Mouse (Mus musculus) ES-E14 (cell line): ENCODE measurements around the gene Syt9. TPM values are rescaled to one million over a fixed set of nuclear protein-coding genes. Genes with fewer than 3 reads are reported as not detected.

Experiments used
- DNase-seq: peaks from one replicate; pipeline ENCODE4 v3.0.0-alpha.2; 2013; ENCODE audit warnings: low read depth, low spot score
- H3K27ac ChIP-seq: 2 replicates; pipeline ENCODE4 v1.5.1; 2012; ENCODE audit warnings: low read depth, mild to moderate bottlenecking, low read length, moderate library complexity, mixed read lengths; ENCODE audit not compliant: poor library complexity, insufficient read depth, severe bottlenecking
- H3K36me3 ChIP-seq: 2 replicates; pipeline ENCODE4 v1.6.1; 2012; ENCODE audit warnings: mild to moderate bottlenecking, low read length, moderate library complexity, mixed read lengths; ENCODE audit not compliant: control insufficient read depth, poor library complexity, insufficient read depth, severe bottlenecking
- H3K4me1 ChIP-seq, 2 experiments: fragments of 150-350 bp in 1 of 2; sonication (generic) in 1 of 2; 2 replicates each; pipeline ENCODE4 v1.6.1; 2012; ENCODE audit warnings: low read length in 2 of 2, mild to moderate bottlenecking in 1 of 2, mixed read lengths in 1 of 2; ENCODE audit not compliant: control insufficient read depth in 2 of 2, insufficient read depth in 2 of 2, poor library complexity in 1 of 2
- H3K4me3 ChIP-seq, 2 experiments: fragments of 150-350 bp in 1 of 2; sonication (generic) in 1 of 2; 2 replicates each; pipeline ENCODE4 v1.5.1; 2012; ENCODE audit warnings: low read length in 2 of 2, low read depth in 1 of 2, mild to moderate bottlenecking in 1 of 2, mixed read lengths in 1 of 2; ENCODE audit not compliant: insufficient read depth in 1 of 2, poor library complexity in 1 of 2, severe bottlenecking in 1 of 2
- H3K9ac ChIP-seq: 2 replicates; pipeline ENCODE4 v1.6.1; 2012; ENCODE audit warnings: low read depth, mild to moderate bottlenecking, low read length, mixed read lengths; ENCODE audit not compliant: poor library complexity, insufficient read depth, severe bottlenecking
- H3K9me3 ChIP-seq: fragments of 150-350 bp; sonication (generic); 2 replicates; pipeline ENCODE4 v1.6.1; 2012; ENCODE audit warnings: low read depth, mild to moderate bottlenecking, low read length; ENCODE audit not compliant: control insufficient read depth, insufficient read depth
- CHD2 ChIP-seq: IDR thresholded peaks from 2 replicates; pipeline ENCODE4 v1.6.1; 2014; ENCODE audit warnings: mild to moderate bottlenecking, low read depth, low read length, inconsistent platforms
- HCFC1 ChIP-seq: IDR thresholded peaks from 2 replicates; pipeline ENCODE4 v1.6.1; 2012; ENCODE audit warnings: low read length, inconsistent platforms, borderline replicate concordance; ENCODE audit not compliant: insufficient read depth
- MAFK ChIP-seq: IDR thresholded peaks from 2 replicates; pipeline ENCODE4 v1.6.1; 2014; ENCODE audit warnings: mild to moderate bottlenecking, low read depth, low read length, inconsistent platforms; ENCODE audit not compliant: insufficient read depth
- ZC3H11A ChIP-seq: IDR thresholded peaks from 2 replicates; pipeline ENCODE4 v1.6.1; 2012; ENCODE audit warnings: low read depth, mild to moderate bottlenecking, inconsistent platforms, low read length, borderline replicate concordance
- ZNF384 ChIP-seq: IDR thresholded peaks from 2 replicates; pipeline ENCODE4 v1.6.1; 2012; ENCODE audit warnings: low read depth, low read length, inconsistent platforms
- in situ Hi-C, 2 experiments: fragments of 600-800 bp; cut with MboI; formaldehyde crosslinking; loops; one replicate each; pipeline ENCODE4 v1.15.1; 2025; ENCODE audit warnings: low sequenced_read_pairs in 2 of 2, inconsistent platforms in 1 of 2; ENCODE audit not compliant: unreplicated experiment in 2 of 2
- total RNA-seq: library from RNA; depleted of rRNA; stranded (reverse); fragments of 300-350 nt; gene quantifications from 2 replicates; pipeline ENCODE4 v1.2.3, GENCODE M21; 2012

The Syt9 gene
- total RNA-seq, 1 experiment: 8.4 TPM

- in situ Hi-C loops: no loop called here
- H3K4me3 ChIP-seq: peak overlapping the region; percentile 92 to 95
- peak overlapping the region; percentile 48; the same call in 1 of the 2 replicates for H3K27ac ChIP-seq
- peaks cover 5% of the 10 kb centered on the region in 2 experiments; a peak in 2 of 4 replicates for H3K4me1 ChIP-seq
- DNase-seq: peak; percentile 43
- peak overlapping the region; percentile 87 for H3K9ac ChIP-seq
- H3K9me3 ChIP-seq: no peaks in the 10 kb centered on the region
- TF ChIP-seq HCFC1 (0 out of 2 replicates have a peak, but pooled peaks have one; percentile 51), ZNF384 (no peak), CHD2 (no peak), MAFK (no peak)
- H3K36me3 ChIP-seq: no peaks in the 10 kb centered on the region; the same call in 1 of the 2 replicates
These were observed 795 bp downstream of the Syt9 start for GRCm38 (mm10) chr7:107371126-107371920.

DNA sequence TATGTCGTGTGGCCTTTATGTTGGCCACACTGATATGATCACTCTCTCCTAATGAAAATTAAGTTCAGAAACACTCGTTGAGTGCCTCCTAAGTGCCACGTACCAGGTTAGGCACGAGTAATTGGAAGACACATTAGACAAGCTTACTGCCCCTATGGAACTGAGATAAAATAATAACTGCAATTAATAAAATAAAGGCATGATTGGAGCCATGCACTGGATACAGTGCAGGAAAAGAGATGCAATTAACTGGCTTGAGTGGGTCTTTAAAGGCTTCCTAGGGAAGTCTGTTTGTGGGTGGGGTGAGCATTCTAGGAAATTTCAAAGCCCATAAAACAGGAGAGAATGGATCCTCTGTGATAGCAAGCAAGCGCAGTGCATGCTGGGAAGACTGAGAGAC lies 10.0 kb downstream of the Syt9 start:
- no peak for DNase-seq
- Histone ChIP-seq H3K27ac (no peak overlapping the region), H3K9me3 (no peaks in the 10 kb centered on the region), H3K9ac (no peak overlapping the region), H3K36me3 (no peaks in the 10 kb centered on the region; the same call in 1 of the 2 replicates), H3K4me3 (no peak overlapping the region), H3K4me1 (no peaks in the 10 kb centered on the region)
- in situ Hi-C loops: no loop called here
- TF ChIP-seq CHD2 (no peak), HCFC1 (no peak), MAFK (no peak)

- no peaks in the 10 kb centered on the region for H3K9me3 ChIP-seq
- H3K9ac ChIP-seq: no peak overlapping the region
- no peaks in the 10 kb centered on the region for H3K4me1 ChIP-seq
- DNase-seq: no peak
- H3K4me3 ChIP-seq: no peak overlapping the region
- H3K27ac ChIP-seq: no peak overlapping the region
- no peaks in the 10 kb centered on the region for H3K36me3 ChIP-seq
- in situ Hi-C loops: no loop called here
- TF ChIP-seq CHD2: no peak
- no peak for TF ChIP-seq ZNF384
- no peak for TF ChIP-seq ZC3H11A
- no peak for TF ChIP-seq HCFC1
- TF ChIP-seq MAFK: no peak
These were observed 19.1 kb downstream of the Syt9 start for GRCm38 (mm10) chr7:107389604-107390003.

- Histone ChIP-seq H3K4me3 (no peak overlapping the region), H3K27ac (no peak overlapping the region), H3K9ac (no peak overlapping the region), H3K4me1 (no peaks in the 10 kb centered on the region), H3K9me3 (no peaks in the 10 kb centered on the region), H3K36me3 (no peaks in the 10 kb centered on the region)
- peak; percentile 15 for DNase-seq
- TF ChIP-seq CHD2: no peak
- TF ChIP-seq MAFK: peak; percentile 80
- in situ Hi-C loops: no loop called here
These were observed 22.2 kb downstream of the Syt9 start for GRCm38 (mm10) chr7:107392749-107393148.
